Mouse (Mus musculus): Measurements from ENCODE around the gene Irak2.

DNA sequence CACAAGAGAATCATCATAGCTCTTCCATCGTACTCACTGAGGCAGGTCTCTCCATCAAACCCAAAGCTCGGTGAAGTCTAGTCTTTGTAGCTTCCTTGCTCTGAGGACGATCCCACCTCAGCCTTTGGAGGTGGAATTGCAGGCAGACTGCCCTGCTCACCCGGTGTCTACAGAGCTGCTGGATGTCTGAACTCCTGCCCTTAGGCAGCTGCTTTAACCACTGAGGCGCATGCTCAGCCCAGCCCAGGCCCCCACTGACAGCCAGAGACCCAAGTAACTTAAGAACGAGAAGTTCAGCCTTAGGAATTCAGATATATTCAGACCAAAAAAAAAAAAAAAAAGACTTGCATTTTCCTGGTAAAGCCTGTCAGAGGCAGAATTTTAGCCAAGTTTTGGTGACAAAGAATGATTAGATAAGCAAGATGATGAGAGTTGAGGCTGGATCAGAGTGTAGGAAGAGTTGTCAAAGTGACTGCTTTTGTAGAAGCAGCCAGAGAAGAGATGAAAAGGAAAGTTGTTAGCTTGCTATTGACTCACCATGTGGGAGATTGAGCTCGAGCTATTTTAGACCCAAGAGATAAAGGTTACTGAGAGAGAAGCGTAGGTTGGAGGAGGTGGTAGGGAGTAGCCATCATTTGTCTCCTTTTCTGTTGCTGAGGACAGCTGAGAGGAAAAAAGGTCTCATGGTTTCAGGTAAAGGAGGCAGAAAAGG is 25.9 kb upstream of the Irak2 start:
- TF ChIP-seq CTCF (IDR thresholded peaks at IDR 0.05; ENCODE audit: low read depth, low read length) (no peak), POLR2A (IDR thresholded peaks at IDR 0.05; ENCODE audit: insufficient read depth, low read length) (no peak), EP300 (IDR thresholded peaks at IDR 0.05; ENCODE audit: insufficient read depth, low read depth, low read length) (no peak)

Measured in ES-Bruce4 (cell line).